Mouse (Mus musculus) forebrain, embryonic 14.5 days (tissue): ENCODE data around the gene Ip6k3. TPM values are rescaled to one million over a fixed set of nuclear protein-coding genes. Genes with fewer than 3 reads are reported as not detected.

Experiments
- polyA plus RNA-seq: library from polyadenylated mRNA; unstranded; fragments of >200 nt; fragmentation: Nextera tagmentation; extraction: Ambion mirVana; gene quantifications from 2 replicates; pipeline ENCODE4 v1.2.1, GENCODE M21; 2014

The Ip6k3 gene
- polyA plus RNA-seq, 1 experiment from 2014 or later: 0.28 TPM

Other genes starting within 250 kb of the Ip6k3 start
- gene Phf1, start 234.7 kb downstream of the Ip6k3 start, polyA plus RNA-seq: 10.0 and 12.1 TPM in 2 replicates
- 137 and 150 TPM in 2 replicates for gene Cuta, start 228.2 kb downstream of the Ip6k3 start, polyA plus RNA-seq
- 4.2 and 4.9 TPM in 2 replicates for gene Syngap1, start 226.5 kb downstream of the Ip6k3 start, polyA plus RNA-seq
- 9.1 and 10.0 TPM in 2 replicates for gene Zbtb9, start 194.6 kb downstream of the Ip6k3 start, polyA plus RNA-seq
- gene Bak1, start 138.8 kb downstream of the Ip6k3 start, polyA plus RNA-seq: 4.8 and 7.6 TPM in 2 replicates
- 0.61 and 0.79 TPM in 2 replicates for gene Itpr3, start 110.5 kb downstream of the Ip6k3 start, polyA plus RNA-seq
- 360 and 385 TPM in 2 replicates for gene Uqcc2, start 33.9 kb downstream of the Ip6k3 start, polyA plus RNA-seq
- 11.3 and 14.8 TPM in 2 replicates for gene Lemd2, start 36.7 kb upstream of the Ip6k3 start, polyA plus RNA-seq